Mouse (Mus musculus) neural tube, embryonic 11.5 days (tissue): ENCODE results near the gene Hoxb4. TPM values are rescaled to one million over a fixed set of nuclear protein-coding genes. Genes with fewer than 3 reads are reported as not detected.
A peak's percentile ranks its signal among the peaks of the same experiment; 100 is the strongest.

ENCODE experiments used
- ATAC-seq: fragments of 200-750 bp; cut with Nextera tagmentation; 2 replicates; pipeline ENCODE4 v1.8.0; 2017; ENCODE audit warnings: moderate number of reproducible peaks, mild to moderate bottlenecking, moderate TSS enrichment, moderate library complexity; ENCODE audit not compliant: insufficient read depth, low FRiP score, low TSS enrichment
- DNase-seq: peaks from one replicate; pipeline ENCODE4 v3.0.0-alpha.2; 2015; ENCODE audit warnings: low spot score
- H3K27ac ChIP-seq: fragments of 300-500 bp; sonication (generic); 2 replicates; pipeline ENCODE4 v1.5.1; 2014; ENCODE audit warnings: low read depth, mild to moderate bottlenecking, low read length
- H3K27me3 ChIP-seq: fragments of 300-500 bp; sonication (generic); 2 replicates; pipeline ENCODE4 v1.6.1; 2014; ENCODE audit warnings: mild to moderate bottlenecking, low read length, mixed read lengths; ENCODE audit not compliant: control insufficient read depth, insufficient read depth
- H3K36me3 ChIP-seq: fragments of 300-500 bp; sonication (generic); 2 replicates; pipeline ENCODE4 v1.6.1; 2014; ENCODE audit warnings: mild to moderate bottlenecking, low read length, moderate library complexity, mixed read lengths; ENCODE audit not compliant: control insufficient read depth, insufficient read depth
- H3K4me1 ChIP-seq: fragments of 300-500 bp; sonication (generic); 2 replicates; pipeline ENCODE4 v1.6.1; 2014; ENCODE audit warnings: low read length, mixed read lengths; ENCODE audit not compliant: control insufficient read depth, insufficient read depth
- H3K4me2 ChIP-seq: fragments of 300-500 bp; sonication (generic); 2 replicates; pipeline ENCODE4 v1.6.1; 2014; ENCODE audit warnings: low read depth, mild to moderate bottlenecking, moderate library complexity
- H3K4me3 ChIP-seq: fragments of 300-500 bp; sonication (generic); 2 replicates; pipeline ENCODE4 v1.5.1; 2014; ENCODE audit warnings: low read depth, low read length
- H3K9ac ChIP-seq: fragments of 300-500 bp; sonication (generic); 2 replicates; pipeline ENCODE4 v1.6.1; 2014; ENCODE audit warnings: mild to moderate bottlenecking, low read length
- H3K9me3 ChIP-seq: fragments of 300-500 bp; sonication (generic); 2 replicates; pipeline ENCODE4 v1.6.1; 2016; ENCODE audit warnings: low read length; ENCODE audit not compliant: control insufficient read depth
- WGBS: fragments of 180-500 bp; shearing (Covaris S2); extraction: QIAGEN DNeasy Blood & Tissue Kit; methylation state at CpG from one replicate; pipeline ENCODE4 v1.1.7; 2014; 5-methylcytosine and 5-hydroxymethylcytosine counted together
- polyA plus RNA-seq: library from polyadenylated mRNA; unstranded; fragments of >200 nt; fragmentation: Nextera tagmentation; extraction: Ambion mirVana; gene quantifications from 2 replicates; pipeline ENCODE4 v1.2.1, GENCODE M21; 2014

Gene Hoxb4
- polyA plus RNA-seq, 1 experiment from 2014 or later = 3.8 TPM

DNA sequence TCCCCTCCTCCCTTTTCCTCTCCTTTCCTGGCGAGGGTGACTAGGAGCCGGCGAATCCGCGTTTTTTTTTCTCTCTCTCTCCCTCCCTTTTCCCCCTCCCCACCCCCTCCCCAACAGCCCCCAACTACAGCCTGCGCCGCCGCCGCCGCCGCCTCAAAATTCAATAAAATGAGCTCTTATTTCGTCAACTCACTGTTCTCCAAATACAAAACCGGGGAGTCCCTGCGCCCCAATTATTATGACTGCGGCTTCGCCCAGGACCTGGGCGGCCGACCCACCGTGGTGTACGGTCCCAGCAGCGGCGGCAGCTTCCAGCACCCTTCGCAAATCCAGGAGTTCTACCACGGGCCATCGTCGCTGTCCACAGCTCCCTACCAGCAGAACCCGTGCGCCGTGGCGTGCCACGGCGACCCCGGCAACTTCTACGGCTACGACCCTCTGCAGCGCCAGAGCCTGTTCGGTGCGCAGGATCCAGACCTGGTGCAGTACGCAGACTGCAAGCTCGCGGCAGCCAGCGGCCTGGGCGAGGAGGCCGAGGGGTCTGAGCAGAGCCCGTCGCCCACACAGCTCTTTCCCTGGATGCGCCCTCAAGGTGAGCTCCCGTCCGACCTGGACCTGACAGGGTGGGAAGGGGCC is 35.2 kb upstream of the Hoxb4 start:
- Histone ChIP-seq H3K4me1 (peaks cover 18% of the 10 kb centered on the region), H3K27me3 (0 out of 2 replicates have a peak, but pooled peaks cover 3% of the 10 kb centered on the region), H3K9ac (peak overlapping the region; percentile 100), H3K9me3 (no peaks in the 10 kb centered on the region), H3K27ac (peak overlapping the region; percentile 100), H3K4me2 (peak overlapping the region; percentile 100), H3K4me3 (peak overlapping the region; percentile 96), H3K36me3 (no peaks in the 10 kb centered on the region)
- no peak for DNase-seq
- ATAC-seq = no peak
- under 1% methylated on average over 49 of the region's 49 CpGs for WGBS

DNA sequence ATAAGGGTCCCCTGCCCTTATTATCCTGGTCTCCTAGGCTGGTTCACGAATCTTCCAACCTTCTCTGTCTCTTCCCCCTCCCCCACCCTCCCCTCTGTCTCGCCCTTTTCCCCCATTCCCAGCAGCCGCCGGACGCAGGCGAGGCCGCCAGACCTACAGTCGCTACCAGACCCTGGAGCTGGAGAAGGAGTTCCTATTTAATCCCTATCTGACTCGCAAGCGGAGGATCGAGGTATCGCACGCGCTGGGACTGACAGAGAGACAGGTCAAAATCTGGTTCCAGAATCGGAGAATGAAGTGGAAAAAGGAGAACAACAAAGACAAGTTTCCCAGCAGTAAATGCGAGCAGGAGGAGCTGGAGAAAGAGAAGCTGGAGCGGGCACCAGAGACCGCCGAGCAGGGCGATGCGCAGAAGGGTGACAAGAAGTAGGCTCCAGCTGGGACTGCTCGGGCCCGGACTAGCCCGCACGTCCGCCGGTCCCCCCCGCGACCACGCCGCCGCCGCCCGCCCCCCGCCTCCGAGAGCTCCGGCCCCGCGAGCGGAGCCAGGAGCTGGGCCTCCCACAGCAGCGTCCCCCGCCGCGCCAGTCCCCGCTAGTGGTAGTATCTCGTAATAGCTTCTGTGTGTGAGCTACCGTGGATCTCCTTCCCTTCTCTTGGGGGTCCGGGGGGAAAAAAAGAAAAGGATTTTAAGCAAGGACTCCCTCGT is 33.9 kb upstream of the Hoxb4 start:
- Histone ChIP-seq H3K4me1 (peaks cover 24% of the 10 kb centered on the region), H3K4me2 (peak overlapping the region; percentile 100), H3K36me3 (no peaks in the 10 kb centered on the region), H3K9ac (peak overlapping the region; percentile 100), H3K9me3 (no peaks in the 10 kb centered on the region), H3K27me3 (0 out of 2 replicates have a peak, but pooled peaks cover 3% of the 10 kb centered on the region), H3K4me3 (peak overlapping the region; percentile 96), H3K27ac (peak overlapping the region; percentile 100)
- under 1% methylated on average over 47 of the region's 49 CpGs for WGBS
- DNase-seq = no peak
- no peak for ATAC-seq

DNA sequence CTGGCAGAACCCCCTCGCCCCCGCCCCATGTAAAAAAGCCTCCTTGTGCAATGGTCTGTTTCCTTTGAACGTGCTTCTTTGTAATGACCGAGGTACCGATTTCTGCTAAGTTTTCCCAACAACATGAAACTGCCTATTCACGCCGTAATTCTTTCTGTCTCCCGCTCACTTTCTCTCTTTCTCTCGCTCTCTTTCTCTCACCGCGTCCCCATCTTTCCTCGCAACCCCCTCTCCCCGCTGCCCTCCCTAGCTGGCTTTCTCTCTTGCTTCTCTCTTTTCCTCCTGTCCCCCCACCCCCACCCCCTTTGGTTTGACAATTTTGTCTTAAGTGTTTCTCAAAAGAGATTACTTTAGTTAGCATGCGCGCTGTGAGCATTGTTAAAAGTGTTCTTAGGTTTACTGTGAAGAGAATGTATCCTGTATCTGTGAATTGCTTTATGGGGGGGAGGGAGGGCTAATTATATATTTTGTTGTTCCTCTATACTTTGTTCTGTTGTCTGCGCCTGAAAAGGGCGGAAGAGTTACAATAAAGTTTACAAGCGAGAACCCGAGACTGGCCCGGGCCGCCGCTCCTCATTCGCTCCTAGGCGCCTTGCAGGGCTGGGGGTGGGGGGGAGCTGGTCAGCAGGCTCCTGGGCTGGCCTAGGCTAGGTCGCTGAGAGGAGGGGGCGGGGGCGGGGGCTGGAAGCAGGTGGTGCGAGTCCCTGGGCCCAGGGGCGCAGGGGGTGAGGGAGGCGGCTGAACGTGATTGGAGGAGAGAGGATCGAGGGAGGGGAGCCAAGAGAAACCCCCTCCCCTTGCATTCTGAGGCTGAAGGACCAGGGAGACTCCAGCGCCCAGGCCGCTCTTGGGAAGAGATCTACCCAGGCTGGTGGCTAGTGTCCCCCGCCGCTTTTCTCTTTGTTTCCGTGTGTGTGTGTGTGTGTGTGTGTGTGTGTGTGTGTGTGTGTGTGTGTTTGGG is 33.0 kb upstream of the Hoxb4 start:
- peak overlapping the region; percentile 100 for H3K9ac ChIP-seq
- H3K27me3 ChIP-seq = 0 out of 2 replicates have a peak, but pooled peaks cover 3% of the 10 kb centered on the region
- H3K4me3 ChIP-seq = peak overlapping the region; percentile 96
- H3K4me2 ChIP-seq = peak overlapping the region; percentile 100
- H3K4me1 ChIP-seq = peaks cover 19% of the 10 kb centered on the region
- H3K36me3 ChIP-seq = no peaks in the 10 kb centered on the region
- peak overlapping the region; percentile 100 for H3K27ac ChIP-seq
- ATAC-seq (peak; percentile 79), DNase-seq (peak; percentile 89)
- under 1% methylated on average over 29 of the region's 37 CpGs for WGBS
- no peaks in the 10 kb centered on the region for H3K9me3 ChIP-seq

DNA sequence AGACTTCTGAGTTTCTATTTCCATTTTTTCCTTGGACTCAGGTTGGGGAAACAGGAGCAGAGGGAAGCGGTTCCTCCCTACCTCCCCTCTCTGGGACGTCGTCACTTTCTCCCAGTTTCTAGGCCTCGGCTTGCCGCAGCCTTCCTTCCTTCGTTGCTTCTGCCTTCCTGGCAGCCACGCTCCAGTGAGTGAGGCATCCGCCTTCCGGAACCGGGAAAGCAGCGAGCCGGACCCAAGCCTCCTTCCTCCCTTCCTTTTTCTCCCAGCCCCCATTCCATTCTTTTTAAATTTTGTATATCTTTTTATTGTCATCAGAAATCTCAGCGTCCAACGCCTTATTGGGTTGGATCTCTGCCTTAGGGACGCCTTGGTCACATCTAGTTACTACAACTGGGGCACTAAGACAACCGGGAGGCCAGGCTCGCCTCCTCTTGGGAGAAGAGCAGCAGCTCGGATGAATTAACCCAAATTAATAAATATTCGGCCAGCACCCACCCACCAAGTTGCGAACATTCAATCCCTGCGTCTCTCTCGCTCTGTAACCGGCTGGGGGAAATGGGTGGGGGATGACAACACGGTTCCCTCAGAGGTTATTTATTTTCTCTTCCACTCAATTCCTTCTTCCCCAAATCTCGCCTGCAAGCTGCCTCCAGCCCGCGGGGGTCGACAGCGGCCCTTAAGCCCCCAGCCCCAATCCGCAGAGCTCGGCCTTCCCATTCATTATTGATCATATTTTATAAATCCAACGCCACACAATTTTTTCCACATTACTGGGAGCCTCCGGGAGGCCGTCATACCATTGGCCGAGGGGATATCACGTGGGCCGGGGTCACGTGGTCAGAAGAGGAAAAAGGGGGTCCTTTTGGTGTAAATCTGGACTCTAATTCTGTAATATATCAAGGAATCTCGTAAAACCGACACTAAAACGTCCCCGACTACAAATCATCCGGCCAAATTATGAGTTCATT is 32.0 kb upstream of the Hoxb4 start, which contains the start of gene Hoxb7:
Gene Hoxb7 (plus strand): TSS at position 853 of the 968 bp plus-strand sequence.
- WGBS = under 1% methylated on average over 43 of the region's 43 CpGs
- peak within 1 kb of the TSS; percentile 100 for H3K9ac ChIP-seq
- peak; percentile 29; the same call in 1 of the 2 replicates for ATAC-seq

DNA sequence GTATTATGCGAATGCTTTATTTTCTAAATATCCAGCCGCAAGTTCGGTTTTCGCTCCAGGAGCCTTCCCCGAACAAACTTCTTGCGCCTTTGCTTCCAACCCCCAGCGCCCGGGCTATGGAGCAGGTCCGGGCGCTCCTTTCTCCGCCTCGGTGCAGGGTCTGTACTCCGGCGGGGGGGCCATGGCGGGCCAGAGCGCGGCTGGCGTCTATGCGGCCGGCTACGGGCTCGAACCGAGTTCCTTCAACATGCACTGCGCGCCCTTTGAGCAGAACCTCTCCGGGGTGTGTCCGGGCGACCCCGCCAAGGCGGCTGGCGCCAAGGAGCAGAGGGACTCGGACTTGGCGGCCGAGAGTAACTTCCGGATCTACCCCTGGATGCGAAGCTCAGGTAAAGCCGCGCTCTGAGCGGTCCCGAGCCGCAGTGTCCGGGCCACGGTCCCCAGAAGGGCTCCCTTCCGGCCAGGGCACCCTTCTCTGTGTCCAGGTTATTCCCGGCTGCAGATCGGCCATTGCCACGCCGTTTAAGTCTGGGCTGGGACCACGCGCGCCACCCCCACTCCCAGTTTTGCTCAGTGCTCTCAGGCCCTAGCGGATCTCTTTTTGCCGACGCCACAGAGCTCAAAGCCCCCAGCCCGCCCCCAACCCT is 31.2 kb upstream of the Hoxb4 start:
- Histone ChIP-seq H3K4me3 (peak overlapping the region; percentile 96), H3K36me3 (no peaks in the 10 kb centered on the region), H3K27me3 (no peaks in the 10 kb centered on the region), H3K4me1 (peaks cover 18% of the 10 kb centered on the region), H3K9me3 (no peaks in the 10 kb centered on the region), H3K9ac (peak overlapping the region; percentile 100), H3K27ac (peak overlapping the region; percentile 100), H3K4me2 (peak overlapping the region; percentile 100)
- DNase-seq (no peak), ATAC-seq (peak; percentile 29)
- under 1% methylated on average over 55 of the region's 55 CpGs for WGBS

More for the DNA sequence above, 32.0 kb upstream of the Hoxb4 start, which contains the start of gene Hoxb7:
- no peaks in the 10 kb centered on the region for H3K9me3 ChIP-seq
- peak within 1 kb of the TSS; percentile 100 for H3K27ac ChIP-seq
- DNase-seq = peak; percentile 81
- H3K4me1 ChIP-seq = peaks cover 20% of the 10 kb centered on the region
- H3K4me3 ChIP-seq = peak within 1 kb of the TSS; percentile 96
- H3K4me2 ChIP-seq = peak within 1 kb of the TSS; percentile 100
- H3K36me3 ChIP-seq = no peaks in the 10 kb centered on the region
- H3K27me3 ChIP-seq = 0 out of 2 replicates have a peak, but pooled peaks cover 3% of the 10 kb centered on the region

DNA sequence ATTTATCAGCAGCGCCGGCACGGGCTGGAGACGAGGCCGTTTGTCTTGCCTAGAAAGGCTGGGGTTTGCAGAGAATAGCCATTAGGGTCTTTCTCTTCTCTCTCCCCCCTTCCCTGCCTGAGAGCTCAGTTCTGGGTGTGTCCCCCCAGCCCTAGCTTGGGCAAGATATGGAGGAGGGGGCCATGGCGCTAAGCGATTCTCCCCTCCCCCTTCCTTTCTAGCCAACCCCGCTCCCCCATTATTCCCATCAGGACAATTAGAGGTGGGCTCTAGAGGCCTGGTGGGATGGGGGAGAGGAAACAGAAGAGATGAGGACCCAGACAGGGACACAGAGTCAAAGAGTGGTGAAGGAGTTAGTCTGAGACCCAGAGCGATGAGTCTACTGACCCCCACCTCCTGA is 30.7 kb upstream of the Hoxb4 start:
- peak overlapping the region; percentile 96 for H3K4me3 ChIP-seq

DNA sequence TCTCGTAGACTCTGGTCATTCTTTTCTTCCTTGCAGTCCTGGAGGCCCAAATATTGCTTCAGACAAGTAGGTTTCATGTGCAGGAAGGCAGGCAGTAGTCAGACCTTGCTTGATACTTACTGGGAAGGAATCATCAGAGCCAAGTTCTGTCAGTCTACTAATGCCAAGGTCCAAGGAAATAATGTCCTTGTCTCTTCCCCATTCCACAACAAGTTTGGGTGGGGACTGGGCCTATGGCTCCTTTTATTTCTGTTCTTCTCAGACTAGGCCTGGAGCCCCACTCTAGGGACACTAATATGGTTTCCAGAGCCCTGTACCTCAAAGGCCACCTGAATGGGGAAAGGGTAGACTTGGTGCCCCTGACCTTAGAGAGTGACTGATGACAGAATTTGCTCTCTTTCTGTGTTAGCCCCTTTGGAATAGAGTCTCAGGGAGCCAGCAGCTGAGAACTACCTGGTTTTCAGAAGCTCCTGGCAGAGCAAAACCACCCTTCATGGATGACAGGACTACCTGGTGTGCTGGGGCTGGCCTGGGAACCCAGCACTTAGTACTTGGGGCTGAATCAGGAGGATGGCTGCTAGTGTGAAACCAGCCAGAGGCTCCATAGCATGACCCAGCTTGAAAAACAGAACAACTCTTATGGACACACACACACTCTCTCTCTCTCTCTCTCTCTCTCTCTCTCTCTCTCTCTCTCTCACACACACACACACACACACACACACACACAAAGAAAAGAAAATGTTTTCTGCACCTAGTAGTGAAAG is 29.4 kb upstream of the Hoxb4 start:
- peak overlapping the region; percentile 100 for H3K4me2 ChIP-seq
- 13% methylated on average over 1 of the region's 1 CpGs for WGBS

More for the DNA sequence above, 30.7 kb upstream of the Hoxb4 start:
- H3K9ac ChIP-seq = peak overlapping the region; percentile 100
- peaks cover 18% of the 10 kb centered on the region for H3K4me1 ChIP-seq
- no peaks in the 10 kb centered on the region for H3K27me3 ChIP-seq
- no peak for DNase-seq
- ATAC-seq = peak; percentile 22
- no peaks in the 10 kb centered on the region for H3K36me3 ChIP-seq
- H3K9me3 ChIP-seq = no peaks in the 10 kb centered on the region
- under 1% methylated on average over 9 of the region's 9 CpGs for WGBS
- H3K27ac ChIP-seq = peak overlapping the region; percentile 100
- peak overlapping the region; percentile 100 for H3K4me2 ChIP-seq

More for the DNA sequence above, 29.4 kb upstream of the Hoxb4 start:
- Histone ChIP-seq H3K9me3 (no peaks in the 10 kb centered on the region), H3K36me3 (no peaks in the 10 kb centered on the region), H3K27me3 (no peaks in the 10 kb centered on the region), H3K9ac (peak overlapping the region; percentile 100), H3K4me3 (peak overlapping the region; percentile 96), H3K4me1 (peaks cover 18% of the 10 kb centered on the region), H3K27ac (peak overlapping the region; percentile 100)
- DNase-seq = no peak
- ATAC-seq = no peak
